In genomic region chr11:97500720-97501448, GRCm38 (mm10) we compare ENCODE assay signal across 12 mouse cellular contexts. TPM values are rescaled to one million over a fixed set of nuclear protein-coding genes. Genes with fewer than 3 reads are reported as not detected.
DNase-seq lines count a peak whose midpoint lies in the region; ATAC-seq lines count a peak whose summit lies in the region.
"Had no signal": no experiment of that assay in that cellular context is flagged by ENCODE, and none has a peak within 500 bp of the region (broad histone marks: within the 10 kb centered on the region; RNA-seq: fewer than 3 reads in every experiment).

No protein-coding gene starts in this region.

- DNase-seq in heart, postnatal 25 days (ENCODE audit: low spot score) = no peak
- DNase-seq in ovary, postnatal 14 days (ENCODE audit: low spot score) = no peak
- DNase-seq in urinary bladder, postnatal 10 days (ENCODE audit: low spot score) = no peak
- DNase-seq: heart, postnatal 10 days; lung, adult 18-20 months had no signal

- intact Hi-C loops in heart, postnatal 25 days (cut with DNase I) = no loop called here

- no peaks in the 10 kb centered on the region for H3K9me3 ChIP-seq in heart, embryonic 16.5 days (replicated peaks; ENCODE audit: control insufficient read depth, low read length)
- no peaks in the 10 kb centered on the region for H3K9me3 ChIP-seq in embryonic facial prominence, embryonic 13.5 days
- H3K9me3 ChIP-seq in hindbrain, embryonic 16.5 days (ENCODE audit: control insufficient read depth, low read length) = no peaks in the 10 kb centered on the region
- H3K9me3 ChIP-seq in midbrain, embryonic 16.5 days (replicated peaks; ENCODE audit: control insufficient read depth, low read length, poor library complexity, severe bottlenecking) = no peaks in the 10 kb centered on the region

- H3K27me3 ChIP-seq in heart, embryonic 16.5 days (ENCODE audit: control insufficient read depth, insufficient read depth, low read length) = no peaks in the 10 kb centered on the region; the same call in none of the 2 replicates
- peaks cover 58% of the 10 kb centered on the region for H3K27me3 ChIP-seq in embryonic facial prominence, embryonic 13.5 days
- peaks cover 22% of the 10 kb centered on the region for H3K27me3 ChIP-seq in hindbrain, embryonic 16.5 days (replicated peaks; ENCODE audit: control insufficient read depth, insufficient read depth, low read length)
- peaks cover 16% of the 10 kb centered on the region for H3K27me3 ChIP-seq in midbrain, embryonic 16.5 days (ENCODE audit: control insufficient read depth, insufficient read depth, low read depth, low read length)

- H3K36me3 ChIP-seq in heart, embryonic 16.5 days (ENCODE audit: control insufficient read depth, insufficient read depth) = peaks cover 28% of the 10 kb centered on the region
- peaks cover 31% of the 10 kb centered on the region for H3K36me3 ChIP-seq in embryonic facial prominence, embryonic 13.5 days
- H3K36me3 ChIP-seq in hindbrain, embryonic 16.5 days (ENCODE audit: control insufficient read depth, insufficient read depth, low read length) = peaks cover 7% of the 10 kb centered on the region
- H3K36me3 ChIP-seq in midbrain, embryonic 16.5 days (ENCODE audit: control insufficient read depth, insufficient read depth, low read length) = peaks cover 6% of the 10 kb centered on the region; the same call in 1 of the 2 replicates

- no peak overlapping the region; the same call in 1 of the 2 replicates for H3K4me3 ChIP-seq in heart, embryonic 16.5 days (ENCODE audit: low read length)
- H3K4me3 ChIP-seq in embryonic facial prominence, embryonic 13.5 days = peak overlapping the region; percentile 38
- H3K4me3 ChIP-seq in hindbrain, embryonic 16.5 days (ENCODE audit: low read length) = peak overlapping the region; percentile 32
- peak overlapping the region; percentile 26 for H3K4me3 ChIP-seq in midbrain, embryonic 16.5 days (ENCODE audit: low read depth, low read length)

- H3K27ac ChIP-seq in heart, embryonic 16.5 days (ENCODE audit: low read length) = no peak overlapping the region
- no peak overlapping the region for H3K27ac ChIP-seq in embryonic facial prominence, embryonic 13.5 days
- H3K27ac ChIP-seq in hindbrain, embryonic 16.5 days (ENCODE audit: low read depth, low read length) = no peak overlapping the region
- no peak overlapping the region for H3K27ac ChIP-seq in midbrain, embryonic 16.5 days (ENCODE audit: low read length)

- H3K9ac ChIP-seq in heart, embryonic 16.5 days (ENCODE audit: low read length) = no peak overlapping the region
- H3K9ac ChIP-seq in embryonic facial prominence, embryonic 13.5 days = peak overlapping the region; percentile 61
- peak overlapping the region; percentile 55 for H3K9ac ChIP-seq in hindbrain, embryonic 16.5 days (ENCODE audit: low read depth, low read length)
- peak overlapping the region; percentile 52 for H3K9ac ChIP-seq in midbrain, embryonic 16.5 days (ENCODE audit: low read depth, low read length)

- ATAC-seq in heart, embryonic 16.5 days (replicated peaks; ENCODE audit: extremely low read depth, insufficient read depth, low FRiP score) = no peak
- ATAC-seq in embryonic facial prominence, embryonic 13.5 days (ENCODE audit: insufficient number of reproducible peaks, insufficient read depth, low FRiP score, low TSS enrichment, low read depth) = peak; percentile 44; the same call in 1 of the 2 replicates
- ATAC-seq in hindbrain, embryonic 16.5 days = peak; percentile 31; the same call in 1 of the 2 replicates
- no peak; the same call in 1 of the 2 replicates for ATAC-seq in midbrain, embryonic 16.5 days
- no peak for ATAC-seq in CD4-positive, CD25-positive, alpha-beta regulatory T cell, adult 4 months

- peak overlapping the region; percentile 25; the same call in 1 of the 2 replicates for H3K4me2 ChIP-seq in heart, embryonic 16.5 days (ENCODE audit: low read depth, low read length)
- peak overlapping the region; percentile 59 for H3K4me2 ChIP-seq in embryonic facial prominence, embryonic 13.5 days
- peak overlapping the region; percentile 55 for H3K4me2 ChIP-seq in hindbrain, embryonic 16.5 days (ENCODE audit: low read length)
- peak overlapping the region; percentile 52 for H3K4me2 ChIP-seq in midbrain, embryonic 16.5 days (ENCODE audit: low read length)

- H3K4me1 ChIP-seq in heart, embryonic 16.5 days (ENCODE audit: control insufficient read depth, insufficient read depth, low read length) = peaks cover 2% of the 10 kb centered on the region; the same call in 1 of the 2 replicates
- peaks cover 34% of the 10 kb centered on the region for H3K4me1 ChIP-seq in embryonic facial prominence, embryonic 13.5 days
- peaks cover 7% of the 10 kb centered on the region for H3K4me1 ChIP-seq in hindbrain, embryonic 16.5 days (ENCODE audit: control insufficient read depth, insufficient read depth, low read depth, low read length)
- H3K4me1 ChIP-seq in midbrain, embryonic 16.5 days (ENCODE audit: control insufficient read depth, insufficient read depth, low read length) = peaks cover 12% of the 10 kb centered on the region; the same call in 1 of the 2 replicates

- WGBS in heart, embryonic 16.5 days = 55% methylated on average over 51 of the region's 51 CpGs
- 13% methylated on average over 51 of the region's 51 CpGs for WGBS in embryonic facial prominence, embryonic 13.5 days
- 13% methylated on average over 50 of the region's 51 CpGs for WGBS in hindbrain, embryonic 16.5 days
- 9% methylated on average over 51 of the region's 51 CpGs for WGBS in midbrain, embryonic 16.5 days

RNA-seq across cellular contexts. Expression of gene 4933428G20Rik, which starts 0.7 kb away (rescaled TPM):
- 0.92 and 1.2 TPM in 2 replicates for polyA plus RNA-seq in heart, embryonic 16.5 days (2015; fragmentation: Nextera tagmentation; extraction: Ambion mirVana)
- total RNA-seq in heart, postnatal 25 days (2021) = not detected
- 1.4 and 1.8 TPM in 2 replicates for polyA plus RNA-seq in embryonic facial prominence, embryonic 13.5 days (2015; fragmentation: Nextera tagmentation; extraction: Ambion mirVana)
- 0.85 and 0.87 TPM in 2 replicates for polyA plus RNA-seq in hindbrain, embryonic 16.5 days (2015; fragmentation: Nextera tagmentation; extraction: Ambion mirVana)
- 1.2 and 1.3 TPM in 2 replicates for polyA plus RNA-seq in midbrain, embryonic 16.5 days (2015; fragmentation: Nextera tagmentation; extraction: Ambion mirVana)
- polyA plus RNA-seq in CD4-positive, CD25-positive, alpha-beta regulatory T cell, adult 4 months (2017; shearing (Covaris generic)) = not detected
- total RNA-seq: heart, postnatal 10 days; MEL had no signal
- polyA plus RNA-seq: spleen, adult 2 months had no signal

Comparison
In these comparisons a context has a peak if more than half of its experiments do, and no peak if none do; other contexts are left out.
1. ATAC-seq: peak in embryonic facial prominence, embryonic 13.5 days (single experiment) and hindbrain, embryonic 16.5 days (single experiment); none in heart, embryonic 16.5 days (single experiment), midbrain, embryonic 16.5 days (single experiment) and CD4-positive, CD25-positive, alpha-beta regulatory T cell, adult 4 months (single experiment).
2. Peak in every context shown above with its lines, with median percentiles within 50 percentile points of each other: H3K4me2 ChIP-seq.